Mouse (Mus musculus) MEL-GATA-1-ER (cell line): ENCODE results near the gene Pdyn.

ENCODE experiments used
- DNase-seq: peaks from one replicate; pipeline ENCODE4 v3.0.0-alpha.2; 2012; ENCODE audit warnings: low read depth; ENCODE audit errors: extremely low read depth

Pdyn gene

DNA sequence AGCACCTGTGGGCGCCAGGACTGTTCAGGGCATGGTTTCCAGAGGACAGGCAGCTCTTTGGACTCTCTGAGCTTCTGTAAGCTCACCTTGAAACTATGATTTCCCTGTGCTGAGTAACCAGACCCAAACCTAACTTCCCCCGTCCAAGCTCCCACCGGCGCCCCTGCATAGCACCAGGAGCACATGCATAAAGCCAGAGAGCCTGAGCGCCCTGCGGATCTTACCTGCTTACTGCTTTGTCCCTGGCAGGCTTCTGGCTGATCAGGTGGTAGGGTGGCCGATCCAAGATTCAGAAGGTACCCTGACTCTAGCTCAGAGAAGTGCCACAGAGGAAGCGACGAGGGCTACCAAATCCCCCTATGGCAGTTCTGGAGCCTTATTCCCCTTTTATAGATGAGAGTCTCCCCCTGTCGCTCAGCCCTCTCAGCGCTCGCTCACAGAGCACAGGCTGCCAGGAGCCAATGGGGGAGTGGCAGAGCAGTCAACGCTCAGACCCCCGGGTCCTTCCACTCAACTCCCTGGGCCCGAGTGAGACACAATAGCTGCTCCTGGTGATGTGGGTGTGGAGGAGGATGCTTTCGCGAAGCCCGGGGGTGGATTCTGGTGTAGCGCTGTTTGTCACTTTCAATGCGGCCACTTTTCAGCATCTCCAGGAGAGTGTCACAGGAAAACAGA lies at the start of gene Pdyn:
Gene Pdyn (minus strand): TSS at position 361 of the 675 bp plus-strand sequence.
- DNase-seq = no peak

DNA sequence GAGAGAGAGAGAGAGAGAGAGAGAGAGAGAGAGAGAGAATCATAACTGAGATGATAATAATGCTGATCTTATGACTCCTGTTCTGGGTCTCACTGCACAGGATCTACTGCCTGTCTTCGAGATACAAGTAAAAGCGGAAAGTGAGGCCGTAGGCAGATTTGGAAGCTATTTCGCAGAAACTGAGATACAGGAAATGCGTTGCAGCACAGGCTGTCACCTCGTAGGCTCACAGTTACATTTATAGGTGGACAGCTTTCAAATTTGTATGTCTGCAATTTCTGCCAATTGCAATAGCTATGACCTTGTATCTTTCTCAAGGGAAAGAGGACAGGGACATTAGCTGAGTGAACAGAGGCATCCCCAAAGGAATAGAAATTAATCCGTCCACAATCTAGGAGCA lies 42.4 kb upstream of the Pdyn start:
- DNase-seq = no peak

DNA sequence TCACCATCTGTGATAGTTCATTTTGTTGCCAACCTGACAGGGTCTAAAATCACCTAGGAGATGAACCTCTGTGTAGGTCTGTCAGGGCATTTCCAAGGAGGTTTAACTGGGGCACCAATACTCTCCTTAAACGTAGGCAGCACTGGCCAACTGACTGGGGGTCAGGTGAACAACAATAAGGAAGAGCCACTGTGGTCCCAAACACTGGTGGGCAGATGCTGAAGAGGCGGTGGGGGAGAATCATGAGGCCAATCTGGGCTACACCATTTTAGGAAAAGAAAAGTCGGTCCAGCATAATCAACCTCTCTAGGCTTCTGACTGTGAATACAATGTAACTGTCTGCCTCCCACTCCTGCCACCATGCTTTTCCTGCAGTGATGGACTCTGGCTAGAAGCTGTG lies 40.9 kb upstream of the Pdyn start:
- no peak for DNase-seq

DNA sequence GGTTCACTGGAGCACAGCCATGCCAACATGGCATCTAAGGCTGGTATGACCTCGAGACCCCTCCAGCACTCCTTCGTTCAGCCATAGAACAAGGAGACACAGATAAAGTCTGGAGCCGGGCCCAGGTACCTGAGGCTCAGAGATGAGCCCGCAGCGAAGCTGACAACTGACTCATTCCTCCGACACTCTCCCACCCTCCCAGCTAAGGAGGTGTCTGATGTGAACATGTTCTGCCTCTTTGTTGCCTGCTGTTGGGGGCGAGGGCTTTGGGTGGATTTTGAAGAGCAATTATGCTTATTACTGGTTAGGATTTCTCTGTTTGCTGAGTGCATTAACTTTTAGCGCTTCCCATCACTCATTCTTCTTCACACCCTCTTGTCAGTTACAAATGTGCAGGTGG lies 34.4 kb upstream of the Pdyn start:
- DNase-seq = no peak

- no peak for DNase-seq
Measured at GRCm38 (mm10) chr2:129729681-129730080, 30.0 kb upstream of the Pdyn start.

- no peak for DNase-seq
Measured at GRCm38 (mm10) chr2:129715671-129716070, 16.0 kb upstream of the Pdyn start.

GRCm38 (mm10) chr2:129713026-129713544 lies 13.4 kb upstream of the Pdyn start:
- no peak for DNase-seq

DNA sequence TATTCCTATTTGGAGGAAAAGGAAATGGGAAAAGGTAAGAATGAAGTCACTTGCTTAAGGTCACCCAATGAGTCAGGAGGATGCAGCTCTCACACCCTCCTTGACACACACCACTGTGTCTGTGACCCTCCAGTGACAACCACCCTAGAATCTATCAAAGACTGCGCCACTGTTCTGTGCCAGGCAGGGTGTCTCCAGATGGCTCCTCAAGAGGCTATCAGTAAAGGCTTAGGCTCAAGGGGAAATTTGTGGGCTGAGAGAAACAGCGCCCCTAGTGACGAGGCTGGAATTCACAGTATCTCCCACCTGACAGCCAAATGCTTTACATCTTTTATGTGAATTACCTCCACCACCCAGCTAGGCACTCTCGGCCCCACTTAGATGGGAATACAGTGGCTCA lies 3.6 kb downstream of the Pdyn start:
- DNase-seq = peak; percentile 25

DNA sequence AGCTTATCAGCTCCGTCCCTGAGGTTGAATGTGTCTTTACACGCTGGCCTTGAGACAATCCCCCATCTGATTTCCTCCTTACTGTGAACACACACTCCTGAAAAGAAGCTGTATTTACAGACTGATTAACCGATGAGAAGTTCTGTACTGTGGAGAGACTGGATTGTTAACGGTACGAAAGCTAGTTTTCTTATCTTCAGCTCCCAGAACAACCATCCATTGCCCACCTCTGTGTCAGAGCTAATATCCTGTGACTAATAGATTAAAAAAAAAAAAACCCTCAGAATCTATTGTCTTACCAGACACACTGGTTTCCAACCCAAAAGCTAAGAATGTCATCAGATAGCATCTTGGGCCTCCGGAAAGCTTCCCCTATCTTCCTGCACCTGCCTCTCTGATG lies 5.3 kb downstream of the Pdyn start:
- DNase-seq = peak; percentile 66

- DNase-seq = no peak
Measured at GRCm38 (mm10) chr2:129692694-129693093, 7.0 kb downstream of the Pdyn start.

GRCm38 (mm10) chr2:129689694-129690093 lies 9.9 kb downstream of the Pdyn start:
- no peak for DNase-seq

DNA sequence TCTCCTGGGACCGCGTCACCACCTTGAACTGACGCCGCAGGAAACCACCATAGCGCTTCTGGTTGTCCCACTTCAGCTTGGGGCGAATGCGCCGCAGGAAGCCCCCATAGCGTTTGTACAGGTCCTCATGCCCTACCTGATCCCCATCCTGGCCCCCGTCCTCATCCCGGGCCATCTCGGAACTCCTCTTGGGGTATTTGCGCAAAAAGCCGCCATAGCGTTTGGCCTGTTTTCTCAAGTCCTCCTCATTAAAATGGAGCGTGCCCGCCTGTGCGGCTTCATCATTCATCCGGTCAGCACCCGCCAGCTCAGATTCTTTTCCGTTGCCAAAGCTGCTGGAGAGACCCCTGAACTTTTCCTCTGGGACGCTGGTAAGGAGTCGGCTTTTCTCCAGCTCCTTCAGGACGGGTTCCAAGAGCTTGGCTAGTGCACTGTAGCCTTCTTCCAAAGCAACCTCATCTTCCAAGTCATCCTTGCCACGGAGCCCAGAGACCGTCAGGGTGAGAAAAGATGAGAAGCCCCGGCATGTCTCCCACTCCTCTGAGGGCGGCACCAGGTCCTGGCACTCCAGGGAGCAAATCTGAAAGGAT lies 11.5 kb downstream of the Pdyn start:
- DNase-seq = no peak

- no peak for DNase-seq
Measured at GRCm38 (mm10) chr2:129686908-129687307, 12.7 kb downstream of the Pdyn start.

DNA sequence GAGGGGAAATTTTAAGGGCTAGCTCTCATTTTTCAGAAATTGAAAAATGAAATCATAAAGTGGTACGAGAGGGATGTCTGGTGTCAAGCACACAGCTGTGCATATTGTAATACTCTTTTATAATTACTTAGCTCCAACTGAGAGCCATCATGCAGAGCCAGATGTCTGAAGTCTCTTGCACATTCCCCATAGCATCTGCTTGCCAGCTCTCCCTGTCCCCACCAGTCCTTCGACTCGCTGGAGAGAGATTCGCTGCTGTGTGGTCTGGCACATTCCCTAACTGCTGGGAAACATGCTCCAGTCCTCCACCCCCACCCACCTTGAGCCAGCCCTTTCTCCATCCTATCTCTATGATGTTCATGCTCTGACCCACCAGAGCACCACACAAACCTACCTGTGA lies 15.6 kb downstream of the Pdyn start:
- DNase-seq = no peak

DNA sequence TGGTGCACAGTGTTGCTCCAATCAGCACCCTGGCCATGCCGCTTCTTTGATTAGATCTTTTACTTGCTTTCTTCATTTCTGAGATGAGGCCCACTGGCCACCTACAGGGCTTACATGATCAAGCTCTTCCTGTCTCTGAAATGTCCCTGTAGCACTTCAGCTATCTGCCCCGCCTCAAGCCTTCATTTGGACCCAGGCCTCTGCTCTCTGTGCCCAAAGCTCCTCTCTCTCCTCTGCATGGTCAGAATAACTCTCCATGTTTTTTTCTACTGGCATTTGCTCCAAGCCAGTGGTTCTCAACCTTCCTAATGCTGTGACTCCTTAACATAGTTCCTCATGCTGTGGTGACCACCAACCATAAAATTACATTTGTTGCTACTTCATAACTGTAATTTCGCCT lies 19.4 kb downstream of the Pdyn start:
- DNase-seq = no peak

GRCm38 (mm10) chr2:129679066-129679465 lies 20.6 kb downstream of the Pdyn start:
- DNase-seq = no peak

GRCm38 (mm10) chr2:129677664-129678063 lies 22.0 kb downstream of the Pdyn start:
- no peak for DNase-seq

- DNase-seq = peak; percentile 18
Measured at GRCm38 (mm10) chr2:129674935-129675634, 24.6 kb downstream of the Pdyn start.

DNA sequence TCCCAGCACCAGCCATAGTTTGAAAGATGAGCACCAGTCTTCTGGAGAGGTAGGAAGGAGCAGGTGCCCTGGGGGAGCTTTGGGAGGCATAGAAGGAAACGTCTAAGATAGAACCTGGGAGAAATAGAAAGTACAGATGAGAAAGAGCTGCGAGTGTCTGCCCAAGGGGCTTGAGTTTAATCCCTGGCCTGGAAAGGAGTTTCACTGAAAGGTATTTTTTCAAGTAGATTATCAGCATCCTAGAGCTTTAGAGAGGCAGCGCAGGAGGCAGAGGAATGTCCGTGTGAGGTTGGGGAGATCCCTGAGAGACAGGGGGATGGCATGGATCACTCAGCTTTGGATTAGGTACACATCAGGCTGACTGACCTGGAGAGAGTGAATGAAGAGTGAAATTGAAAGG lies 27.7 kb downstream of the Pdyn start:
- no peak for DNase-seq

DNA sequence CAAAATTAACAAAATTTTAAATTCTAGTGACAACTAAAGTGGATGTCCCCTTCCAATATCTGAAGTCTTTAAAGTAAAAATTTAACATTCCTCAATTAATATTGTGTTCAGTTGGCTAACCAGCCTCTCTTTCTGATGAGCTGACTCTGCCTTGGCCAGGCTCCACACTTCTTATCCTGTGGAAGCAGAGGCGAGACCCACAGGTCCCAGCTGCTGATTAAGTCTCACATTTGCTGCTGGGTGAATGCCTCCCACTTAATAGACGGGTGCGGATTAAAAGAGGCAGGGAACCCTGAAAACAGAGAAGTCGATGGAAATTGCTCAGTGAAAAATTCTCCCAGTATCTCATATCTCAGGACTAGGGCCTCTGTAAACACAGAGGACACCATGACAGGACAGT lies 37.2 kb downstream of the Pdyn start:
- DNase-seq = no peak

- no peak for DNase-seq
Measured at GRCm38 (mm10) chr2:129660020-129660419, 39.6 kb downstream of the Pdyn start.

GRCm38 (mm10) chr2:129658796-129659195 lies 40.8 kb downstream of the Pdyn start:
- DNase-seq = no peak

DNA sequence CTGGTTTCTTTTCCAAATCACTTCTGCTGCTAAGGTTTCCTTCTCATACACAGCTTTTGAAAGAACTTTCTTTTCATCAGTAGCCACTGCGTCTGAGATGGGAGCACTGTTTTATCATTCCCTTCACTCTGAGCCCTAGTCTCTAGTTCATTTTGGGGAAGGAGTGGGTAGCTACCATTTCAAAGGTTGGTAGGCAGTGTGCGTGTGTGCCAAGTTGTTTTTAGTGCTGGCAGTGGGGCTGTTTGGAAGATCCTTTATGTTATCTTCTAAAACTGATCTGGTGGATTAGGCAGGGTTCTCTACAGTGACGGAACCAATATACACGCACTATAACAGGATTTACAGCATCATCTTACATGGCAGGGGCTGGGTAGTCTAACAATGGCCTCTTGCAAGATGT lies 44.6 kb downstream of the Pdyn start:
- no peak for DNase-seq
